Mouse (Mus musculus) MEL (cell line): ENCODE results near the gene Ugt1a10. TPM values are rescaled to one million over a fixed set of nuclear protein-coding genes. Genes with fewer than 3 reads are reported as not detected.

ENCODE experiments used
- DNase-seq: peaks from one replicate; pipeline ENCODE4 v3.0.0; 2011; ENCODE audit warnings: low read depth, low spot score
- H3K27ac ChIP-seq: 2 replicates; pipeline ENCODE4 v1.5.1; 2012; ENCODE audit warnings: low read depth, mild to moderate bottlenecking, control low read depth, low read length, moderate library complexity; ENCODE audit not compliant: control insufficient read depth
- H3K27me3 ChIP-seq, 2 experiments: fragments of 150-350 bp in 1 of 2; sonication (generic) in 1 of 2; 2 replicates each; pipeline ENCODE4 v1.6.1; 2012; ENCODE audit warnings: low read length in 2 of 2, mild to moderate bottlenecking in 2 of 2, improper control_type of control experiment in 1 of 2, moderate library complexity in 1 of 2; ENCODE audit not compliant: insufficient read depth in 2 of 2, control insufficient read depth in 1 of 2
- H3K36me3 ChIP-seq, 2 experiments: 2 replicates each; pipeline ENCODE4 v1.6.1; 2012 to 2014; ENCODE audit warnings: low read length in 2 of 2, improper control_type of control experiment in 1 of 2, inconsistent platforms in 1 of 2, mild to moderate bottlenecking in 1 of 2; ENCODE audit not compliant: insufficient read depth in 2 of 2, control insufficient read depth in 1 of 2
- H3K4me1 ChIP-seq, 2 experiments: fragments of 150-350 bp in 1 of 2; sonication (generic) in 1 of 2; 2 replicates each; pipeline ENCODE4 v1.6.1; 2012; ENCODE audit warnings: low read length in 2 of 2, improper control_type of control experiment in 1 of 2, mild to moderate bottlenecking in 1 of 2; ENCODE audit not compliant: insufficient read depth in 2 of 2, control insufficient read depth in 1 of 2
- H3K4me3 ChIP-seq, 2 experiments: fragments of 150-350 bp in 1 of 2; sonication (generic) in 1 of 2; 2 replicates each; pipeline ENCODE4 v1.5.1; 2012; ENCODE audit warnings: low read depth in 2 of 2, low read length in 2 of 2, mild to moderate bottlenecking in 2 of 2, moderate library complexity in 2 of 2, control low read depth in 1 of 2, improper control_type of control experiment in 1 of 2; ENCODE audit not compliant: control insufficient read depth in 1 of 2, insufficient read depth in 1 of 2
- H3K79me2 ChIP-seq: 2 replicates; pipeline ENCODE4 v1.6.1; 2012; ENCODE audit warnings: mild to moderate bottlenecking, low read length, moderate library complexity; ENCODE audit not compliant: control insufficient read depth, poor library complexity, insufficient read depth
- H3K9ac ChIP-seq: 2 replicates; pipeline ENCODE4 v1.6.1; 2012; ENCODE audit warnings: low read depth, mild to moderate bottlenecking, control low read depth, low read length, moderate library complexity; ENCODE audit not compliant: control insufficient read depth, poor library complexity, severe bottlenecking
- H3K9me3 ChIP-seq: fragments of 150-350 bp; sonication (generic); replicated peaks from 2 replicates; pipeline ENCODE4 v1.6.1; 2012; ENCODE audit warnings: mild to moderate bottlenecking, low read length, improper control_type of control experiment, moderate library complexity; ENCODE audit not compliant: insufficient read depth
- BHLHE40 ChIP-seq: IDR thresholded peaks from 2 replicates; pipeline ENCODE4 v1.6.1; 2012; ENCODE audit warnings: low read depth, mild to moderate bottlenecking, inconsistent platforms, low read length, improper control_type of control experiment, borderline replicate concordance
- CHD1 ChIP-seq: IDR thresholded peaks from 2 replicates; pipeline ENCODE4 v1.6.1; 2012; ENCODE audit warnings: low read depth, mild to moderate bottlenecking, inconsistent platforms, low read length, improper control_type of control experiment
- CTCF ChIP-seq, 3 experiments: IDR thresholded peaks in 2 of 3; conservative IDR thresholded peaks in 1 of 3; 2 replicates each; pipeline ENCODE4 v1.5.1; 2011 to 2012; ENCODE audit warnings: low read length in 3 of 3, low read depth in 2 of 3, mild to moderate bottlenecking in 2 of 3, improper control_type of control experiment in 1 of 3, inconsistent platforms in 1 of 3, mixed read lengths in 1 of 3, moderate library complexity in 1 of 3; ENCODE audit not compliant: control insufficient read depth in 1 of 3, insufficient read depth in 1 of 3, poor library complexity in 1 of 3, severe bottlenecking in 1 of 3
- E2F4 ChIP-seq: IDR thresholded peaks from 2 replicates; pipeline ENCODE4 v1.6.1; 2011; ENCODE audit warnings: low read depth, low read length, improper control_type of control experiment, borderline replicate concordance
- ELF1 ChIP-seq: IDR thresholded peaks from 2 replicates; pipeline ENCODE4 v1.6.1; 2014; ENCODE audit warnings: low read depth, mild to moderate bottlenecking, inconsistent platforms, low read length, improper control_type of control experiment, moderate library complexity
- EP300 ChIP-seq, 2 experiments: IDR thresholded peaks; 2 replicates each; pipeline ENCODE4 v1.6.1; 2011; ENCODE audit warnings: improper control_type of control experiment in 2 of 2, low read length in 2 of 2, low read depth in 1 of 2, mild to moderate bottlenecking in 1 of 2
- ETS1 ChIP-seq: IDR thresholded peaks from 2 replicates; pipeline ENCODE4 v1.6.1; 2012; ENCODE audit warnings: low read depth, mild to moderate bottlenecking, inconsistent platforms, low read length, improper control_type of control experiment, moderate library complexity
- HCFC1 ChIP-seq: IDR thresholded peaks from 2 replicates; pipeline ENCODE4 v1.6.1; 2012; ENCODE audit warnings: low read depth, mild to moderate bottlenecking, inconsistent platforms, low read length, improper control_type of control experiment, moderate library complexity
- KAT2A ChIP-seq: conservative IDR thresholded peaks from 2 replicates; pipeline ENCODE4 v1.6.1; 2012; ENCODE audit warnings: low read depth, low read length, improper control_type of control experiment, inconsistent platforms
- MAX ChIP-seq: IDR thresholded peaks from 2 replicates; pipeline ENCODE4 v1.6.1; 2011; ENCODE audit warnings: low read length, improper control_type of control experiment
- MAZ ChIP-seq: IDR thresholded peaks from 2 replicates; pipeline ENCODE4 v1.6.1; 2012; ENCODE audit warnings: low read depth, mild to moderate bottlenecking, inconsistent platforms, low read length, improper control_type of control experiment
- MEF2A ChIP-seq: IDR thresholded peaks from 2 replicates; pipeline ENCODE4 v1.6.1; 2014; ENCODE audit warnings: low read depth, mild to moderate bottlenecking, inconsistent platforms, low read length, improper control_type of control experiment; ENCODE audit not compliant: poor library complexity, insufficient replicate concordance, severe bottlenecking; ENCODE audit errors: extremely low read depth
- MXI1 ChIP-seq: IDR thresholded peaks from 2 replicates; pipeline ENCODE4 v1.6.1; 2011; ENCODE audit warnings: mild to moderate bottlenecking, low read depth, low read length, improper control_type of control experiment
- MYC ChIP-seq: IDR thresholded peaks from 2 replicates; pipeline ENCODE4 v1.6.1; 2011; ENCODE audit warnings: low read depth, mild to moderate bottlenecking, low read length, improper control_type of control experiment, moderate library complexity
- NRF1 ChIP-seq: IDR thresholded peaks from 2 replicates; pipeline ENCODE4 v1.6.1; 2014; ENCODE audit warnings: low read depth, mild to moderate bottlenecking, inconsistent platforms, low read length, improper control_type of control experiment, moderate library complexity; ENCODE audit not compliant: poor library complexity, insufficient read depth, severe bottlenecking
- RAD21 ChIP-seq: IDR thresholded peaks from 2 replicates; pipeline ENCODE4 v1.6.1; 2011; ENCODE audit warnings: mild to moderate bottlenecking, low read depth, low read length, improper control_type of control experiment
- RCOR1 ChIP-seq: IDR thresholded peaks from 2 replicates; pipeline ENCODE4 v1.6.1; 2012; ENCODE audit warnings: low read depth, mild to moderate bottlenecking, inconsistent platforms, low read length, improper control_type of control experiment
- SIN3A ChIP-seq: IDR thresholded peaks from 2 replicates; pipeline ENCODE4 v1.6.1; 2012; ENCODE audit warnings: low read length, improper control_type of control experiment, inconsistent platforms
- SMC3 ChIP-seq: IDR thresholded peaks from 2 replicates; pipeline ENCODE4 v1.6.1; 2011; ENCODE audit warnings: low read depth, low read length, improper control_type of control experiment
- TBP ChIP-seq: IDR thresholded peaks from 2 replicates; pipeline ENCODE4 v1.8.0; 2011; ENCODE audit warnings: low read depth, low read length, improper control_type of control experiment
- TCF12 ChIP-seq: IDR thresholded peaks from 2 replicates; pipeline ENCODE4 v1.6.1; 2014; ENCODE audit warnings: low read depth, mild to moderate bottlenecking, inconsistent platforms, low read length, improper control_type of control experiment, moderate library complexity
- UBTF ChIP-seq: IDR thresholded peaks from 2 replicates; pipeline ENCODE4 v1.6.1; 2012; ENCODE audit warnings: low read depth, mild to moderate bottlenecking, inconsistent platforms, low read length, improper control_type of control experiment, moderate library complexity, borderline replicate concordance; ENCODE audit not compliant: insufficient read depth
- ZC3H11A ChIP-seq: IDR thresholded peaks from 2 replicates; pipeline ENCODE4 v1.6.1; 2012; ENCODE audit warnings: low read depth, mild to moderate bottlenecking, inconsistent platforms, low read length, improper control_type of control experiment
- ZNF384 ChIP-seq: IDR thresholded peaks from 2 replicates; pipeline ENCODE4 v1.6.1; 2012; ENCODE audit warnings: low read depth, mild to moderate bottlenecking, inconsistent platforms, low read length, improper control_type of control experiment
- polyA plus RNA-seq, 2 experiments: library from polyadenylated mRNA; stranded (reverse) in 1 of 2; unstranded in 1 of 2; fragments of >175 nt in 1 of 2; fragments of >200 nt in 1 of 2; gene quantifications; 2 replicates each; pipeline versions ENCODE4 v1.2.1 to v1.2.4; 2012; ENCODE audit warnings: low replicate concordance in 2 of 2, low read depth in 1 of 2; ENCODE audit not compliant: insufficient read length in 2 of 2, insufficient read depth in 1 of 2, missing spikeins in 1 of 2
- total RNA-seq: library from RNA; depleted of rRNA; stranded (reverse); fragments of 300-350 nt; gene quantifications from 2 replicates; pipeline ENCODE4 v1.2.3, GENCODE M21; 2012

Gene Ugt1a10
- total and polyA plus RNA-seq, 3 experiments, result not detected

DNA sequence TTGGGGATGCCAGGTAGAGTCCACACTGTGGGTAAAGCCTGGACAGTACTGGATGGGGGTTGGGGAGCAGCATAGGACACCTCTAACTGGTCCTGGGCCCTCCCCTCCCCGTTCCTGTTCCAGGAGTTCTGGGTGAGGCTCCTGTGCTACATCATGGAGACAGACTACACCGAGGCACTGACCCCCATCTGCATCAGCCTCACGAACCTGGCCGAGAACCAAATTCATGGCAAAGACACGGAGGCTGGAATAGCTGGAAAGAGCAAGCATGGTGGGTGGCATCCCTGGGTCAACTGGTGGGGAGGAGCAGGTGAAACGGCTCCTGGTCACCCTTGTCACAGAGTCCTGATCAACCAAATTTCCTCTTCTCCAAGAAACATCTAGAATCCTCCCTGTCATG, 183.6 kb downstream of the Ugt1a10 start:
- no peak for DNase-seq
- Histone ChIP-seq H3K9me3 (no peaks in the 10 kb centered on the region), H3K9ac (no peak overlapping the region), H3K4me3 (no peak overlapping the region), H3K79me2 (no peaks in the 10 kb centered on the region), H3K27ac (no peak overlapping the region), H3K4me1 (no peaks in the 10 kb centered on the region), H3K36me3 (no peaks in the 10 kb centered on the region), H3K27me3 (no peaks in the 10 kb centered on the region)
- TF ChIP-seq EP300 (IDR thresholded peaks at IDR 0.05; ENCODE audit: low read depth in 1 of 2, low read length in 2 of 2) (no peak), BHLHE40 (no peak), CHD1 (no peak), HCFC1 (no peak), TBP (no peak), ELF1 (no peak), E2F4 (no peak)

DNA sequence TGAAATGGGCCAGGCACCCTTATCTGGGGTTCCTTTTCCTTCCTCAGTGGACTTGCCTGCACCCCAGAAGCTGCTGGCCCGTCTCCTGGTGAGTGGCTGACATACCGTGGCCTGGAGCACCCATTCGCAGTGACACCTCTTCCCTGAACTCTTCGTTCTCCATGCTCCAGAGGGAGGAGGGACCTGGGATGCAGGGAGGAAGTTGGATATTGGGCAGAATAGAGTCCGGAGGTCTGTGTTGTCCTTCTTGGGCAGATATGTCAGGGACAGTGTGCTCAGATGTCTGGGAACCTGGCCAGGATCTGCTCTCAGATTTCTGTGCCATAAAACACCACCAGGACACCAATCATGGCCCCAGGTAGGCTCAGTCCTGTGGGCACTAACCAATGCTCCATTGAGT, 184.9 kb downstream of the Ugt1a10 start:
- H3K79me2 ChIP-seq, result no peaks in the 10 kb centered on the region
- DNase-seq, result no peak
- H3K27ac ChIP-seq, result no peak overlapping the region
- TF ChIP-seq BHLHE40 (no peak), CTCF (IDR thresholded peaks at IDR 0.05 in 2 of 3, conservative IDR thresholded peaks at IDR 0.05 in 1 of 3; ENCODE audit: control insufficient read depth in 1 of 3, insufficient read depth in 1 of 3, low read depth in 2 of 3, low read length in 3 of 3, poor library complexity in 1 of 3, severe bottlenecking in 1 of 3) (no peak), KAT2A (no peak), ETS1 (no peak), SMC3 (no peak), ELF1 (no peak), NRF1 (no peak), SIN3A (no peak), UBTF (no peak), MEF2A (no peak), ZC3H11A (no peak), TBP (no peak), MAZ (no peak), TCF12 (no peak), ZNF384 (no peak), MXI1 (no peak), RAD21 (no peak), RCOR1 (no peak), MAX (no peak), MYC (no peak)
- TF ChIP-seq, all 39 proteins: peak for 0
- no peak overlapping the region for H3K4me3 ChIP-seq
- H3K27me3 ChIP-seq, result no peaks in the 10 kb centered on the region
- no peaks in the 10 kb centered on the region for H3K36me3 ChIP-seq
- no peaks in the 10 kb centered on the region for H3K9me3 ChIP-seq
- H3K4me1 ChIP-seq, result no peaks in the 10 kb centered on the region
- no peak overlapping the region for H3K9ac ChIP-seq
